Comparison of ENCODE assay signal across 25 mouse cellular contexts in genomic region chr2:44930951-44931350, GRCm38 (mm10).
"Had no signal": no experiment of that assay in that cellular context is flagged by ENCODE, and none has a peak within 500 bp of the region (broad histone marks: within the 10 kb centered on the region; RNA-seq: fewer than 3 reads in every experiment).

No protein-coding gene starts in this region.

- H3K4me3 ChIP-seq: gastrocnemius, adult 2 months; heart, embryonic 10.5 days; heart, embryonic 12.5 days; hindbrain, embryonic 10.5 days; hindbrain, embryonic 12.5 days; hindbrain, embryonic 15.5 days; intestine, embryonic 15.5 days; layer of hippocampus, adult 2 months; left cerebral cortex, adult 2 months; limb, embryonic 10.5 days; limb, embryonic 12.5 days; liver, embryonic 13.5 days had no signal

- H3K27me3 ChIP-seq: heart, embryonic 12.5 days; hindbrain, embryonic 12.5 days; hindbrain, embryonic 15.5 days; intestine, embryonic 15.5 days; limb, embryonic 12.5 days; liver, embryonic 13.5 days had no signal

- DNase-seq: gastrocnemius, adult 2 months; gastrocnemius, postnatal 10 days; gastrocnemius, postnatal 25 days; heart, adult 18-20 months; heart, postnatal 4 days; kidney, adult 18-20 months; kidney, adult 8-10 months; kidney, postnatal 10 days; kidney, postnatal 25 days; kidney, postnatal 4 days; liver; liver, embryonic 13.5 days had no signal

- ATAC-seq: inflammation-experienced regulatory T-cells, adult 6 months; intestine, embryonic 15.5 days; intestine, postnatal 0 days had no signal

- H3K36me3 ChIP-seq: heart, embryonic 10.5 days; heart, embryonic 12.5 days; hindbrain, embryonic 10.5 days; hindbrain, embryonic 12.5 days; hindbrain, embryonic 15.5 days; intestine, embryonic 15.5 days; limb, embryonic 10.5 days; limb, embryonic 12.5 days; liver, embryonic 13.5 days had no signal

- H3K9ac ChIP-seq: heart, embryonic 12.5 days; hindbrain, embryonic 12.5 days; hindbrain, embryonic 15.5 days; intestine, embryonic 15.5 days; limb, embryonic 12.5 days; liver, embryonic 13.5 days had no signal

- H3K9me3 ChIP-seq: heart, embryonic 10.5 days; hindbrain, embryonic 10.5 days; hindbrain, embryonic 12.5 days; hindbrain, embryonic 15.5 days; intestine, embryonic 15.5 days; limb, embryonic 10.5 days; limb, embryonic 12.5 days; liver, embryonic 13.5 days had no signal

- H3K4me2 ChIP-seq: heart, embryonic 12.5 days; hindbrain, embryonic 12.5 days; hindbrain, embryonic 15.5 days; intestine, embryonic 15.5 days; limb, embryonic 12.5 days; liver, embryonic 11.5 days; liver, embryonic 13.5 days had no signal

- H3K4me1 ChIP-seq: hindbrain, embryonic 12.5 days; intestine, embryonic 15.5 days; limb, embryonic 12.5 days had no signal

- H3K27ac ChIP-seq: gastrocnemius, adult 2 months; heart, embryonic 10.5 days; hindbrain, embryonic 10.5 days; hindbrain, embryonic 12.5 days; hindbrain, embryonic 15.5 days; intestine, embryonic 15.5 days; layer of hippocampus, adult 2 months; left cerebral cortex, adult 2 months; limb, embryonic 10.5 days; limb, embryonic 12.5 days; liver, embryonic 13.5 days had no signal
